Mouse (Mus musculus): Measurements from ENCODE around the gene Tubgcp4.

GRCm38 (mm10) chr2:121204276-121204675, 33.8 kb downstream of the Tubgcp4 start:
- TF ChIP-seq POLR2A (IDR thresholded peaks at IDR 0.05; ENCODE audit: borderline replicate concordance, control insufficient read depth, low read depth, low read length) (no peak), CTCF (IDR thresholded peaks at IDR 0.05; ENCODE audit: control insufficient read depth, insufficient read depth, low read length) (no peak)

Measured in bone marrow, adult 2 months (tissue).